Mouse (Mus musculus): ENCODE data around the gene Tns1.
A peak's percentile ranks its signal among the peaks of the same experiment; 100 is the strongest.
"Not testable (repeated sequence)": the region's sequence is repeated elsewhere in the genome, so short reads cannot be mapped to it uniquely, and the experiment has no call there.

Gene Tns1

DNA sequence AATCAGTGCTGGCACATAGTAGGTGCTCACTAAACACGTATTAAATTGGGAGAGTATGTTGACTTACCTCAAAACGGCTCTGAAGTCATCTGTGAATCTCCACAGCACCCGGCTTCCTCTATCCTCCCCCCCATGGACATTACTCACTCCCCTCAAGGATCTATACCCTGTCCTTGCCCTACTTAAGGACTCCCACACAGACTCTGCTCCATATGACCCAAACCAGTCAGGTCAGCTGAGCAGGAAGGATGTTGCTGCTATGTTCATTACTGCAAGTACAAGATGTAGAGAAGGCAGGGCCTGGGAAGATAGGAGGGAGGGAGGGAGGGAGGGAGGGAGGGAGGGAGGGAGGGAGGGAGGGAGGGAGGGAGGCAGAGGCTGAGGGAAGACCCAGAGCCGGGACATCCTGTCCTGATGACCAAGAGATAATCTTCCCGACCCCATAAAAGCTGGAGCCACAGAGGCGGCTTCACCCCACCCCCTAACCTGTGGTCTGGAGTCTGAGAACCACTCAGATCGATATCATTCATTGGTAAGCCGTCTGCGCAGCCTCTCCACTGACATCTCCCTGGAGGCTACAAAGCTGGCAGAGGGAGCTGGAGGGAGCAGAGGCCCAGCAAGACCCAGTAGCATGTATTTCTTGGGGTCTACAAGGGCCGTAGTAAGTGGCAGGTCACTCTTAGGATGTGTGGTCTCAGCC lies 219.0 kb downstream of the Tns1 start:
- no peak for DNase-seq

GRCm38 (mm10) chr1:73904641-73905040 lies 219.6 kb downstream of the Tns1 start:
- DNase-seq = no peak

- DNase-seq = no peak
These were observed 221.2 kb downstream of the Tns1 start for GRCm38 (mm10) chr1:73903035-73903434.

GRCm38 (mm10) chr1:73902171-73902991 lies 221.9 kb downstream of the Tns1 start:
- DNase-seq = peak; percentile 46

DNA sequence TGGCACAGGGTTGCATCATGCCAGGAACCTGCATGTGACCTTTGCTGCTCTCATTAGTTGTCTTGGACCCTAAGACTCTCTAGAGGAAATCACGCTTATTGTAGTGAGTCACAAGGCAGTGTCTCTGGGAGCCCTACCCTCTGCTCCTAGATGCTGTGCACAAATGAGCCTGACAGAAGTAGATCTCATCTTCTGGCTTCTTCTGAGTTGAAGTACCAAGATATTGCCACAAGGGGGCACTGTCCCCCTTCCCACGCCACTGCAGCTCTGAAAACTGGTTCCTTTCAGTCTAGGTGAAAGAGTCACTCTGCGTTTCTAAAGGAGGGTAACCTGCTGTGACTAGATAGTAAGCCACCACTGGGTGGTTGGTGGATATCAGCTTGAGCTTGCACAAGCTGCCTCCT lies 222.8 kb downstream of the Tns1 start:
- DNase-seq = peak; percentile 64

DNA sequence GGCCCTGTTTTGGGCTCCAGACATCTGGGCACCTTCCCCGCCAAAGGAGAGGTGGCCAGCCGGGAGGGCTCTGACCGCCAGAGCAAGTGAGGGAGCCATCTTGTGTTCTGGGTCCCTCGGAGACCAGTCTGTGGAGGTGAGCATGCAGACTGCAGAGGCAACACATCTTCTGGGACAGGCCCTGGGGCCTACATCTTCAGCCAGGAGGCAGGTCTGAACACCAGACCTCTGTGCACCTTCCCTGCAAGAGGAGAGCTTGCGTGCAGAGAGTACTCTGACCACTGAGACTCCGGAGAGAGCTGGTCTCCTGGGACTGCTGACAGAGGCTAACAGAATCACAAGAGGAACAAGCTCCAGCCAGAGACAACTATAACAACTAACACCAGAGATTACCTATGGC lies 228.8 kb downstream of the Tns1 start:
- DNase-seq = not testable (repeated sequence)

DNA sequence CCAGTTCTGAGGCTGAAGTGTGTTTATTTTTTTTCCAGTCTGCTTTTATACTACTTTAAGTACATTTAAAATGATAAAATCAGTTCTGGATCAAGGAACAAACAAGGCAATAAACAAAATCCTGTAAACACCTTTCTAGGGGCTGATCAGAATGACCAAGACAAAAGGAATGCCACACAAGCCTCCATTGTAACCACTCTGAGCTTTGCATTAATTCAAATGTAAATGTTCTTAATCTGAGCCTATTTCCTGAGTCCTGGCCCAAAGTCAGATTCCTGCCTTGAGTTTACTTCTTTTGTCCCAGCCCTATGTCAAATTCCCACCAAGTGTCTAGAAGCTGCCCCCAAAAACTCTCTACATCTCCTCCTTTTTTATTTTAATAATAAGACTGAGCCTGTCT lies 243.5 kb downstream of the Tns1 start:
- DNase-seq = no peak

DNA sequence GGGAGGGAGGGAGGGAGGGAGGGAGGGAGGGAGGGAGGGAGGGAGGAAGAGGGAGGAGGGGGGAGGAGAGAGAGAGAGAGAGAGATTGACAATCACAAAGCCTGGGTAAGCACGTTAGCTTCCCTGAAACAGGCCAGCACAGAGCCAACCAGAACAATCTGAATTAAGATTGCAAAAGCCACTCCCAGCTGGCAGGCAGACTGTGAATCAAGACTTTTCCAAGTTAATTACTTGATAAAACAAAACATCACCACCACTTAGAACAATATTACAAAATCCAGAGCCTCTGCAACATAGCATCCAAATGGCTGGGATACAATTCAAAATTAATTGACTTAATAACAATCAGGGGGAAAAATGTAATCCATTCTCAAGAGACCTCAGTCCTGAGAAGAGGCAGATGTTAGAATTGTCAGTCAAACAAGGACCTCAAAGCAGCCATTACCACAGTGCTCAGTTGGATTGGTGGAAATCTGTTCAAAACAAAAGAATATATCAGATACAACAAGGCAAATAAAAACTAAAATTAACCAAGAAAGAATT lies 248.5 kb downstream of the Tns1 start:
- no peak for DNase-seq

GRCm38 (mm10) chr1:73864314-73864713 lies 259.9 kb downstream of the Tns1 start:
- DNase-seq = peak; percentile 15

DNA sequence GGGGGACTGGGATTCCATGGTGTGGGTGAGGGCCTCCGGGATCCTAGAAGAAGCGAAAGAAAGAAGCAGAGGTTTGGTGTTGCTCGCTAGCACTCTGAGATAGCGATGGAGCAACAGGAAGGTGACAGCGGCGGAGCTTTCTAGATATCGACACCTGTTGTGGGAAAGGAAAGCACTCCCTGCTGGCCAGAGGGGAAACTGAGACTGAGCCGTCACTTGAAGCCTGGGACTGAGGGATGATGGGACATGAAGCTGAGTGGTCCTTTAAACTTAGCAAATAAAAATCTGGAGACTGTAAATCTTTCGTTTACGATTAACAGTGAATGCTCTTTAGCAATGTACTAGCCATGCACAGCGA lies 261.2 kb downstream of the Tns1 start:
- no peak for DNase-seq

DNA sequence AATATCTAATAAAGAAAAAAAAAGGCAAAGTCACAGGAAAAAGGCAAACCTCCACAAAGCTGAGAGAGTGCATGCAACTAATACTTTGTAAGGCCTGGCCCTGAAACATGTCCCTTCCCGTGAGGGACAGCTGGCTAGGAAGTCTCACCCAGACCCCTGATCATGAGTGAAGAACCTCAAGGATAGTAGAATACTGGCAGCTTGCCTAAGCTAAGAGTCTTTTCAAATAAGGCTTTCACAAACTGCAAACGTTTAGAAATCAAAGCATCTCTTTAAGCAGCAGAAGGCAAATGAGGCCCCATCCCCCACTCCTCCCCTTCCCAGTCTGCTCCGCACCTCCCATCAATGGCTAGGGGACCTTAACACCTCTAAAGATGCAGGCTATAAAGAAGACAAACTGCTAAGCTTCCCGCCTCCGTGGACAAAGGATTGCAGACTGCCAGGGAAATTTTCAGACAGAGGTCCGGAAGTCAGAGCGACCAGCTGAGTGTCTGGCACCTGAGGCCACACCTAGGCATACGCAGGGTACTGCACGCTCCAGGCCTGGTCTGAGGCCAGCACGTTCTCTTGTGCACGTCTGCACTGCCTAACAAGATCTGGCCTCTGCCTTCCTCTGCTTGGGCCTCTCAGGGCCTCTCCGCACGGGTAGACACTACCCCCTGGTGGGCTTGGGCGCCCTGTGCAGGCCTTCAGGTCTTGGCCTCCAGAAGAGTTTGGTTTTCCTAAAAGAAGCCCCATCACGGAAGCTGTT lies 261.8 kb downstream of the Tns1 start:
- DNase-seq = no peak

DNA sequence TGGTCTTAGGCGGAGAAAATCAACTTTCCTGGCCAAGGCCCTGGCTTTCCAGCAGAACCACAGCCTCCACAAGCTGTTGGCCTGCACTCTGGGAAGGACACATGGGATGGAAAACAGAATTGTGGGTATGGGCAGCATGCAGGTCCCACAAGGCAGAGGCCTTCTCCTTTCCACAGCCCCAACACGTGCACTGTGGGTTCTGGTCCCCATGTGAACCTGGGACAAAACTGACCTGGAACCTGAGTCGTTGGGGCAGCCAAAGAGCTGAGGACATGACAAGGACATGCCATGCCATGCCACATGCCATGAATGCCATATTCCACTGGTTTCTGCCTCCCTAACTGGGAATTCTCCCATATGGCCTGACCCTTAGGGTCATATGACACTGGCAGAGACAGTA lies 263.8 kb downstream of the Tns1 start:
- DNase-seq = no peak
